Mouse (Mus musculus) gastrocnemius, postnatal 14 days (tissue): ENCODE data around the gene Cyb5r2. TPM values are rescaled to one million over a fixed set of nuclear protein-coding genes. Genes with fewer than 3 reads are reported as not detected.

ENCODE experiments used
- DNase-seq: peaks from one replicate; pipeline ENCODE4 v3.0.0; 2021; ENCODE audit warnings: mixed read lengths
- intact Hi-C: fragments of 180-260 bp; cut with DNase I; formaldehyde crosslinking; loops from one replicate; pipeline ENCODE4 v1.15.1; 2025; ENCODE audit warnings: low total_unique reads
- total RNA-seq, 2 experiments: library from RNA; stranded (reverse); gene quantifications; 2 replicates each; pipeline ENCODE4 v1.2.3; 2021

The Cyb5r2 gene
- total RNA-seq, 2 experiments from 2014 or later = 0.35 TPM; not detected in 1

- no peak for DNase-seq
- intact Hi-C loops = no loop called here
Observed at GRCm38 (mm10) chr7:107738726-107739125, 19.1 kb downstream of the Cyb5r2 start.

GRCm38 (mm10) chr7:107733162-107733561 is 24.7 kb downstream of the Cyb5r2 start:
- DNase-seq = no peak
- intact Hi-C loops = no loop called here

- no peak for DNase-seq
- intact Hi-C loops = no loop called here
Observed at GRCm38 (mm10) chr7:107730587-107730986, 27.2 kb downstream of the Cyb5r2 start.

- intact Hi-C loops = no loop called here
- no peak for DNase-seq
Observed at GRCm38 (mm10) chr7:107727538-107727937, 30.3 kb downstream of the Cyb5r2 start.

- intact Hi-C loops = loop anchor here (5.0 kb wide), 1 partner anchor 70 kb away; no protein-coding TSS in a partner anchor
Observed at GRCm38 (mm10) chr7:107722536-107722935, 35.3 kb downstream of the Cyb5r2 start.

GRCm38 (mm10) chr7:107720771-107721170 is 37.1 kb downstream of the Cyb5r2 start:
- intact Hi-C loops = loop anchor here (5.0 kb wide), 1 partner anchor 68 kb away; no protein-coding TSS in a partner anchor
- no peak for DNase-seq

More at GRCm38 (mm10) chr7:107722536-107722935, 35.3 kb downstream of the Cyb5r2 start:
- no peak for DNase-seq

- intact Hi-C loops = no loop called here
Observed at GRCm38 (mm10) chr7:107714067-107714466, 43.8 kb downstream of the Cyb5r2 start.

GRCm38 (mm10) chr7:107712743-107713142 is 45.1 kb downstream of the Cyb5r2 start:
- intact Hi-C loops = no loop called here
- no peak for DNase-seq

More at GRCm38 (mm10) chr7:107714067-107714466, 43.8 kb downstream of the Cyb5r2 start:
- DNase-seq = no peak

GRCm38 (mm10) chr7:107708491-107709112 is 49.2 kb downstream of the Cyb5r2 start:
- intact Hi-C loops = loop anchor here (5.0 kb wide), 1 partner anchor 46 kb away; no protein-coding TSS in a partner anchor
- DNase-seq = peak; percentile 77

GRCm38 (mm10) chr7:107707650-107708049 is 50.2 kb downstream of the Cyb5r2 start:
- intact Hi-C loops = loop anchor here (5.0 kb wide), 1 partner anchor 45 kb away; no protein-coding TSS in a partner anchor
- DNase-seq = no peak

GRCm38 (mm10) chr7:107705941-107706340 is 51.9 kb downstream of the Cyb5r2 start:
- intact Hi-C loops = loop anchor here (5.0 kb wide), 1 partner anchor 44 kb away; no protein-coding TSS in a partner anchor
- peak; percentile 15 for DNase-seq

- intact Hi-C loops = no loop called here
- DNase-seq = no peak
Observed at GRCm38 (mm10) chr7:107702461-107703380, 55.1 kb downstream of the Cyb5r2 start.

GRCm38 (mm10) chr7:107700646-107701045 is 57.2 kb downstream of the Cyb5r2 start:
- intact Hi-C loops = no loop called here
- no peak for DNase-seq

GRCm38 (mm10) chr7:107699926-107700325 is 57.9 kb downstream of the Cyb5r2 start:
- intact Hi-C loops = no loop called here
- DNase-seq = no peak

Other genes with a start within 250 kb of the Cyb5r2 start
- gene Olfml1, start 190.6 kb downstream of the Cyb5r2 start, total RNA-seq = 1 to 10 TPM; 5.9 to 7.0 TPM
- gene Ppfibp2, start 162.8 kb downstream of the Cyb5r2 start, total RNA-seq = 1 to 10 TPM; 8.4 to 9.9 TPM
- not detected for gene 5330417H12Rik, start 132.9 kb downstream of the Cyb5r2 start, total RNA-seq
- not detected for gene Ovch2, start 43.2 kb upstream of the Cyb5r2 start, total RNA-seq
- gene Olfr467, start 54.2 kb upstream of the Cyb5r2 start, total RNA-seq = not detected
- gene Olfr469, start 67.5 kb upstream of the Cyb5r2 start, total RNA-seq = not detected
- not detected for gene Olfr470, start 89.5 kb upstream of the Cyb5r2 start, total RNA-seq
- gene Olfr472, start 139.9 kb upstream of the Cyb5r2 start, total RNA-seq = not detected
- not detected for gene Olfr473, start 172.4 kb upstream of the Cyb5r2 start, total RNA-seq
- gene Olfr474, start 196.6 kb upstream of the Cyb5r2 start, total RNA-seq = not detected
- not detected for gene Olfr476, start 206.8 kb upstream of the Cyb5r2 start, total RNA-seq
- gene Olfr477, start 228.7 kb upstream of the Cyb5r2 start, total RNA-seq = not detected